Mouse (Mus musculus) myocyte (in vitro differentiated cells): Measurements from ENCODE around the gene Gm10203.

Experiments
- CEBPB ChIP-seq: IDR thresholded peaks from 2 replicates; pipeline ENCODE4 v1.6.1; 2011; ENCODE audit warnings: mild to moderate bottlenecking, moderate library complexity; ENCODE audit not compliant: poor library complexity, insufficient read depth, severe bottlenecking
- E2F4 ChIP-seq: IDR thresholded peaks from one replicate; pipeline ENCODE4 v1.6.1; 2011; ENCODE audit warnings: mild to moderate bottlenecking, control low read depth, moderate library complexity; ENCODE audit not compliant: insufficient read depth
- MAX ChIP-seq: IDR thresholded peaks from one replicate; pipeline ENCODE4 v1.6.1; 2011; ENCODE audit warnings: low read depth, mild to moderate bottlenecking, control low read depth
- MYOD1 ChIP-seq, 3 experiments: IDR thresholded peaks; one replicate each; pipeline ENCODE4 v1.6.1; 2011; ENCODE audit warnings: control low read depth in 2 of 3, low read depth in 2 of 3, mild to moderate bottlenecking in 2 of 3, moderate library complexity in 1 of 3; ENCODE audit not compliant: insufficient read length in 2 of 3, control insufficient read depth in 1 of 3
- MYOG ChIP-seq, 3 experiments: IDR thresholded peaks; one replicate each; pipeline ENCODE4 v1.6.1; 2011; ENCODE audit warnings: control low read depth in 2 of 3, low read depth in 2 of 3, mild to moderate bottlenecking in 2 of 3; ENCODE audit not compliant: insufficient read length in 2 of 3, control insufficient read depth in 1 of 3, insufficient read depth in 1 of 3
- POLR2A ChIP-seq: IDR thresholded peaks from one replicate; pipeline ENCODE4 v1.6.1; 2011; ENCODE audit warnings: low read depth, mild to moderate bottlenecking, control low read depth, moderate library complexity; ENCODE audit not compliant: insufficient read length
- POLR2AphosphoS2 ChIP-seq: IDR thresholded peaks from one replicate; pipeline ENCODE4 v1.6.1; 2011; ENCODE audit warnings: low read depth, control low read depth; ENCODE audit not compliant: insufficient read length
- REST ChIP-seq: IDR thresholded peaks from one replicate; pipeline ENCODE4 v1.6.1; 2011; ENCODE audit warnings: mild to moderate bottlenecking, control low read depth, moderate library complexity; ENCODE audit not compliant: insufficient read depth, insufficient read length
- SRF ChIP-seq: IDR thresholded peaks from one replicate; pipeline ENCODE4 v1.6.1; 2011; ENCODE audit warnings: low read depth; ENCODE audit not compliant: control insufficient read depth, insufficient read length
- TCF12 ChIP-seq: IDR thresholded peaks from one replicate; pipeline ENCODE4 v1.6.1; 2011; ENCODE audit warnings: mild to moderate bottlenecking, control low read depth; ENCODE audit not compliant: poor library complexity, insufficient read depth, severe bottlenecking
- TCF3 ChIP-seq: IDR thresholded peaks from one replicate; pipeline ENCODE4 v1.6.1; 2011; ENCODE audit warnings: low read depth, control low read depth; ENCODE audit not compliant: insufficient read length
- USF1 ChIP-seq: IDR thresholded peaks from one replicate; pipeline ENCODE4 v1.6.1; 2011; ENCODE audit warnings: low read depth, mild to moderate bottlenecking, control low read depth, moderate library complexity

DNA sequence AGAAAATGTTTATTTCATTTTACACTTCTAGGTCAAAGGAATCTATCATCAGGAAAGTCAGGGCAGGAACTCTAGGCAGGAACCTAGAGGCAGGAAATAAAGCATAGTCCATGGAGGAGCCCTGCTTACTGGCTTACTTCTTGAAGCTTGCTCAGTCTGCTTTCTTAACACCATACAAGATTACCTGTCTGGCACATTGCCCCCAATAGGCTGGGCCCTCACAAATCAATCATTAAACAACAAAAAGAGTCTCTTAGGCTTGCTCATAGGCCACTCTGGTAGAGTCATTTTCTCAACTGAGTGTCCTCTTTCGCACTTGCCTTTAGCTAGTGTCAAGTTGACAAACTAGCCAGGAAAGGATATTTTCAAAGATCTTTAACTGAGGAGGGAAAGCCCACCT, 15.2 kb downstream of the Gm10203 start:
- no peak for TF ChIP-seq USF1
- no peak for TF ChIP-seq SRF
- no peak for TF ChIP-seq E2F4
- TF ChIP-seq POLR2A: no peak
- no peak for TF ChIP-seq MAX
- no peak for TF ChIP-seq CEBPB
- TF ChIP-seq POLR2AphosphoS2: no peak
- no peak for TF ChIP-seq MYOD1 (IDR thresholded peaks at IDR 0.05; ENCODE audit: control insufficient read depth in 1 of 3, insufficient read length in 2 of 3, low read depth in 2 of 3)
- TF ChIP-seq TCF12: no peak
- no peak for TF ChIP-seq MYOG (IDR thresholded peaks at IDR 0.05; ENCODE audit: control insufficient read depth in 1 of 3, insufficient read depth in 1 of 3, insufficient read length in 2 of 3, low read depth in 2 of 3)
- no peak for TF ChIP-seq TCF3
- TF ChIP-seq REST: no peak
